In the genomic region with DNA sequence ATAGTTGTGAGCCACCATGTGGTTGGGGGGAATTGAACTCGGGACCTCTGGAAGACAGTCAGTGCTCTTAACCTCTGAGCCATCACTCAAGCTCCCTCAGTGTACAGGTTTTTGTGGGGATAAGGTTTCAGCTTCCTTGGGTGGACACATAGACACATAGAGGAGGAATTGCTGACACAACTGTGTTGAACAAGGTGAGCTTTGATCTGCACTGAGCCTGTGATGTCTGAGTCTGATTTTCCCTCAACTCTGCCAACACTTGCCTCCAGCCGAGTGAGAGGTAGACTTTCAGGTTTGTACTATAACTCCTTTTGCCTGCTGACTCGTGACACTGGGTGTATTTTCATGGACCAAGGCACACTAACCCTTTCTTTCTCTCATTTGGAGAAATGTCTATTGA, we compare ENCODE assay signal across 27 mouse cellular contexts. TPM values are rescaled to one million over a fixed set of nuclear protein-coding genes. Genes with fewer than 3 reads are reported as not detected.
DNase-seq lines count a peak whose midpoint lies in the region; ATAC-seq and TF ChIP-seq lines count a peak whose summit lies in the region.
"Had no signal": no experiment of that assay in that cellular context is flagged by ENCODE, and none has a peak within 500 bp of the region (broad histone marks: within the 10 kb centered on the region; RNA-seq: fewer than 3 reads in every experiment).

No protein-coding gene starts in this region.

- H3K4me2 ChIP-seq in kidney, embryonic 16.5 days (replicated peaks; ENCODE audit: low read depth, low read length) = no peak overlapping the region
- H3K4me2 ChIP-seq in liver, embryonic 12.5 days = no peak overlapping the region
- H3K4me2 ChIP-seq: heart, embryonic 11.5 days; hindbrain, embryonic 12.5 days had no signal

- H3K9me3 ChIP-seq in kidney, embryonic 16.5 days (ENCODE audit: low read length) = no peaks in the 10 kb centered on the region
- no peaks in the 10 kb centered on the region for H3K9me3 ChIP-seq in liver, embryonic 12.5 days (replicated peaks)
- H3K9me3 ChIP-seq: forebrain, embryonic 10.5 days; hindbrain, embryonic 12.5 days had no signal

- no peaks in the 10 kb centered on the region for H3K79me2 ChIP-seq in liver, adult 2 months (ENCODE audit: control insufficient read depth, insufficient read depth, low read length)

- H3K9ac ChIP-seq in kidney, embryonic 16.5 days (replicated peaks; ENCODE audit: low read length) = no peak overlapping the region
- no peak overlapping the region for H3K9ac ChIP-seq in liver, adult 2 months (ENCODE audit: low read depth, low read length)
- no peak overlapping the region for H3K9ac ChIP-seq in liver, embryonic 12.5 days
- H3K9ac ChIP-seq: forebrain, postnatal 0 days; hindbrain, embryonic 12.5 days had no signal

- no peak for ATAC-seq in kidney, embryonic 16.5 days (ENCODE audit: low FRiP score, low TSS enrichment)
- no peak for ATAC-seq in liver, embryonic 12.5 days
- ATAC-seq: Patski had no signal

- peaks cover 21% of the 10 kb centered on the region for H3K4me1 ChIP-seq in kidney, embryonic 16.5 days (ENCODE audit: insufficient read depth, low read length)
- peaks cover 25% of the 10 kb centered on the region for H3K4me1 ChIP-seq in liver, adult 2 months (ENCODE audit: control insufficient read depth, insufficient read depth, low read length)
- H3K4me1 ChIP-seq in liver, embryonic 12.5 days = no peaks in the 10 kb centered on the region

- WGBS in kidney, embryonic 16.5 days = 59% methylated on average over 3 of the region's 3 CpGs
- 56% methylated on average over 3 of the region's 3 CpGs for WGBS in liver, adult 2 months
- 48% methylated on average over 3 of the region's 3 CpGs for WGBS in liver, embryonic 12.5 days (ENCODE audit: insufficient replicate concordance)

- TF ChIP-seq POLR2A in liver, adult 2 months (IDR thresholded peaks at IDR 0.05; ENCODE audit: extremely low read depth, insufficient read depth, low read length) = no peak

- no peak overlapping the region for H3K27ac ChIP-seq in kidney, embryonic 16.5 days (ENCODE audit: low read length)
- H3K27ac ChIP-seq in liver, adult 2 months (replicated peaks; ENCODE audit: insufficient read depth, low read depth, low read length) = 0 out of 2 replicates have a peak overlapping the region, but pooled peaks have one; percentile 16
- no peak overlapping the region for H3K27ac ChIP-seq in liver, embryonic 12.5 days
- H3K27ac ChIP-seq: forebrain, embryonic 10.5 days; gastrocnemius, adult 2 months; hindbrain, embryonic 12.5 days had no signal

- DNase-seq in kidney, adult 18-20 months = peak; percentile 44
- peak; percentile 84 for DNase-seq in liver, adult 2 months (ENCODE audit: extremely low read depth, low read depth, low spot score)
- peak; percentile 41 for DNase-seq in kidney, postnatal 10 days
- DNase-seq in kidney, postnatal 36 days = peak; percentile 66 to 88
- no peak for DNase-seq in neural tube, embryonic 10.5 days (ENCODE audit: extremely low spot score, low spot score)
- DNase-seq: B cell, adult 2 months had no signal

- H3K4me3 ChIP-seq in kidney, embryonic 16.5 days (ENCODE audit: low read length) = no peak overlapping the region
- H3K4me3 ChIP-seq in liver, adult 2 months (ENCODE audit: insufficient read depth, low read depth, low read length) = no peak overlapping the region
- H3K4me3 ChIP-seq in liver, embryonic 12.5 days = no peak overlapping the region
- H3K4me3 ChIP-seq: forebrain, embryonic 10.5 days; gastrocnemius, adult 2 months; hindbrain, embryonic 12.5 days had no signal

- no peaks in the 10 kb centered on the region for H3K36me3 ChIP-seq in kidney, embryonic 16.5 days (ENCODE audit: insufficient read depth, low read length)
- H3K36me3 ChIP-seq in liver, adult 2 months (ENCODE audit: control insufficient read depth, insufficient read depth, low read length) = no peaks in the 10 kb centered on the region
- H3K36me3 ChIP-seq in liver, embryonic 12.5 days = no peaks in the 10 kb centered on the region
- H3K36me3 ChIP-seq: forebrain, embryonic 10.5 days; G1E; hindbrain, embryonic 12.5 days had no signal

- no peaks in the 10 kb centered on the region for H3K27me3 ChIP-seq in kidney, embryonic 16.5 days (ENCODE audit: insufficient read depth, low read length)
- H3K27me3 ChIP-seq in liver, adult 2 months (ENCODE audit: control insufficient read depth, insufficient read depth, low read length) = no peaks in the 10 kb centered on the region
- H3K27me3 ChIP-seq in liver, embryonic 12.5 days (replicated peaks) = no peaks in the 10 kb centered on the region
- H3K27me3 ChIP-seq: hindbrain, embryonic 12.5 days; Patski had no signal

- no peak for TF ChIP-seq CTCF in liver, adult 2 months (IDR thresholded peaks at IDR 0.05; ENCODE audit: low read depth, low read length)

RNA-seq across cellular contexts. Expression of gene Lect2, which starts 8.4 kb away (rescaled TPM):
- polyA plus RNA-seq in kidney, embryonic 16.5 days (2015; fragmentation: Nextera tagmentation; extraction: Ambion mirVana) = 1.1 and 1.2 TPM in 2 replicates
- 230 and 425 TPM in 2 replicates for total RNA-seq in liver, adult 2 months (2014; rRNA removed)
- 106 and 170 TPM in 2 replicates for polyA plus RNA-seq in liver, adult 2 months (2012; rRNA removed)
- 31.7 and 38.1 TPM in 2 replicates for polyA plus RNA-seq in liver, embryonic 12.5 days (2016; fragmentation: Nextera tagmentation; extraction: Ambion mirVana)
- total RNA-seq: adrenal gland, adult 18-20 months; adrenal gland, postnatal 36 days; CH12.LX; forebrain, postnatal 0 days; gastrocnemius, adult 2 months; gastrocnemius, postnatal 14 days; heart, adult 8-10 months; heart, postnatal 25 days; hematopoietic stem cell, adult 5-6 weeks had no signal
- polyA plus RNA-seq: embryonic facial prominence, embryonic 11.5 days; forebrain, embryonic 10.5 days; forebrain, embryonic 14.5 days; forebrain, postnatal 0 days; frontal cortex, adult 2 months; G1E; heart, embryonic 14.5 days; heart, postnatal 0 days; hindbrain, embryonic 12.5 days; Patski had no signal

RNA-seq across cellular contexts. Expression of gene Fbxl21, which starts 34.4 kb away (rescaled TPM):
- polyA plus RNA-seq in kidney, embryonic 16.5 days (2015; fragmentation: Nextera tagmentation; extraction: Ambion mirVana) = 2.0 and 2.8 TPM in 2 replicates
- 2.1 and 2.4 TPM in 2 replicates for total RNA-seq in liver, adult 2 months (2014; rRNA removed)
- 1.9 and 2.8 TPM in 2 replicates for polyA plus RNA-seq in liver, adult 2 months (2012; rRNA removed)
- 0.72 and 0.81 TPM in 2 replicates for polyA plus RNA-seq in liver, embryonic 12.5 days (2016; fragmentation: Nextera tagmentation; extraction: Ambion mirVana)
- total RNA-seq: CH12.LX; gastrocnemius, adult 2 months had no signal
- polyA plus RNA-seq: G1E had no signal

RNA-seq across cellular contexts. Expression of gene Tgfbi, which starts 52.6 kb away (rescaled TPM):
- polyA plus RNA-seq in kidney, embryonic 16.5 days (2015; fragmentation: Nextera tagmentation; extraction: Ambion mirVana) = 133 and 135 TPM in 2 replicates
- 34.3 and 39.3 TPM in 2 replicates for total RNA-seq in liver, adult 2 months (2014; rRNA removed)
- polyA plus RNA-seq in liver, adult 2 months (2012; rRNA removed) = 23.3 and 27.2 TPM in 2 replicates
- polyA plus RNA-seq in liver, embryonic 12.5 days (2016; fragmentation: Nextera tagmentation; extraction: Ambion mirVana) = 13.4 and 14.0 TPM in 2 replicates
- total RNA-seq: CH12.LX, G1E had no signal

Comparison
In these comparisons a context has a peak if more than half of its experiments do, and no peak if none do; other contexts are left out.
1. RNA of gene Lect2, which starts 8.4 kb away (polyA plus RNA-seq): 106 to 170 TPM in liver, adult 2 months and 31.7 to 38.1 TPM in liver, embryonic 12.5 days; 1.1 to 1.2 TPM in kidney, embryonic 16.5 days; every median in the first group is over 10 times any median in the second.